Mouse (Mus musculus) CH12.LX (cell line): ENCODE data around the gene Tsc22d2. TPM values are rescaled to one million over a fixed set of nuclear protein-coding genes. Genes with fewer than 3 reads are reported as not detected.

Experiments used
- DNase-seq: peaks from one replicate; pipeline ENCODE4 v3.0.0-alpha.2; 2013; ENCODE audit errors: extremely low read depth
- H3K27ac ChIP-seq: 2 replicates; pipeline ENCODE4 v1.5.1; 2012; ENCODE audit warnings: low read depth, mild to moderate bottlenecking, control low read depth, moderate library complexity; ENCODE audit not compliant: insufficient read depth
- H3K27me3 ChIP-seq: replicated peaks from 2 replicates; pipeline ENCODE3; 2012; ENCODE audit warnings: inconsistent platforms
- H3K36me3 ChIP-seq, 2 experiments: replicated peaks in 1 of 2; 2 replicates each; pipeline versions ENCODE3 to v1.6.1; 2012; ENCODE audit warnings: inconsistent platforms in 1 of 2, low read length in 1 of 2, mild to moderate bottlenecking in 1 of 2, mixed read lengths in 1 of 2, moderate library complexity in 1 of 2; ENCODE audit not compliant: control insufficient read depth in 1 of 2, insufficient read depth in 1 of 2
- H3K4me1 ChIP-seq, 2 experiments: 2 replicates each; pipeline ENCODE4 v1.6.1; 2012; ENCODE audit warnings: inconsistent platforms in 1 of 2, moderate library complexity in 1 of 2; ENCODE audit not compliant: insufficient read depth in 2 of 2, control insufficient read depth in 1 of 2
- H3K4me2 ChIP-seq: 2 replicates; pipeline ENCODE4 v1.6.1; 2012; ENCODE audit warnings: low read depth, mild to moderate bottlenecking, control low read depth; ENCODE audit not compliant: poor library complexity, insufficient read depth, severe bottlenecking
- H3K4me3 ChIP-seq, 3 experiments: fragments of 150-350 bp in 1 of 3; sonication (generic) in 1 of 3; replicated peaks in 1 of 3; 2 replicates each; pipeline versions ENCODE3 to v1.5.1; 2011 to 2012; ENCODE audit warnings: low read depth in 2 of 3, low read length in 2 of 3, mild to moderate bottlenecking in 2 of 3, moderate library complexity in 2 of 3, control low read depth in 1 of 3, improper control_type of control experiment in 1 of 3, inconsistent platforms in 1 of 3, mixed read lengths in 1 of 3; ENCODE audit not compliant: poor library complexity in 1 of 3
- H3K79me2 ChIP-seq: replicated peaks from 2 replicates; pipeline ENCODE4 v1.6.1; 2012; ENCODE audit warnings: mild to moderate bottlenecking, moderate library complexity; ENCODE audit not compliant: control insufficient read depth, poor library complexity, insufficient read depth, severe bottlenecking; ENCODE audit errors: extremely low read depth
- H3K9ac ChIP-seq: 2 replicates; pipeline ENCODE4 v1.6.1; 2012; ENCODE audit warnings: low read depth, mild to moderate bottlenecking, control low read depth, moderate library complexity; ENCODE audit not compliant: insufficient read depth
- H3K9me3 ChIP-seq: replicated peaks from 2 replicates; pipeline ENCODE3; 2012; ENCODE audit warnings: low read length, inconsistent platforms, mixed read lengths
- CHD1 ChIP-seq: IDR thresholded peaks from 2 replicates; pipeline ENCODE4 v1.6.1; 2012; ENCODE audit warnings: low read depth, low read length, improper control_type of control experiment, inconsistent platforms
- CHD2 ChIP-seq: IDR thresholded peaks from 2 replicates; pipeline ENCODE4 v1.6.1; 2011; ENCODE audit warnings: low read length, improper control_type of control experiment
- CTCF ChIP-seq, 2 experiments: IDR thresholded peaks in 1 of 2; conservative IDR thresholded peaks in 1 of 2; 2 replicates each; pipeline ENCODE4 v1.5.1; 2011 to 2012; ENCODE audit warnings: low read depth in 2 of 2, low read length in 2 of 2, improper control_type of control experiment in 1 of 2, inconsistent platforms in 1 of 2, mild to moderate bottlenecking in 1 of 2, moderate library complexity in 1 of 2
- E2F4 ChIP-seq: IDR thresholded peaks from 2 replicates; pipeline ENCODE4 v1.6.1; 2011; ENCODE audit warnings: low read depth, low read length, improper control_type of control experiment; ENCODE audit not compliant: insufficient replicate concordance
- EP300 ChIP-seq: IDR thresholded peaks from 2 replicates; pipeline ENCODE4 v1.6.1; 2011; ENCODE audit warnings: low read length, improper control_type of control experiment
- ETS1 ChIP-seq: conservative IDR thresholded peaks from 2 replicates; pipeline ENCODE4 v1.6.1; 2012; ENCODE audit warnings: low read depth, mild to moderate bottlenecking, inconsistent platforms, low read length, improper control_type of control experiment, moderate library complexity
- JUN ChIP-seq: IDR thresholded peaks from 2 replicates; pipeline ENCODE4 v1.6.1; 2011; ENCODE audit warnings: low read depth, mild to moderate bottlenecking, low read length, improper control_type of control experiment, moderate library complexity; ENCODE audit not compliant: insufficient read depth
- JUND ChIP-seq: conservative IDR thresholded peaks from 2 replicates; pipeline ENCODE4 v1.6.1; 2011; ENCODE audit warnings: low read depth, low read length, improper control_type of control experiment
- KAT2A ChIP-seq: IDR thresholded peaks from 2 replicates; pipeline ENCODE4 v1.6.1; 2012; ENCODE audit warnings: low read length, improper control_type of control experiment, inconsistent platforms; ENCODE audit not compliant: insufficient replicate concordance
- MAZ ChIP-seq: IDR thresholded peaks from 2 replicates; pipeline ENCODE4 v1.6.1; 2012; ENCODE audit warnings: low read depth, mild to moderate bottlenecking, inconsistent platforms, low read length, improper control_type of control experiment, moderate library complexity
- MEF2A ChIP-seq: IDR thresholded peaks from 2 replicates; pipeline ENCODE4 v1.6.1; 2014; ENCODE audit warnings: low read depth, mild to moderate bottlenecking, inconsistent platforms, low read length, improper control_type of control experiment, borderline replicate concordance
- MYC ChIP-seq: IDR thresholded peaks from 2 replicates; pipeline ENCODE4 v1.6.1; 2011; ENCODE audit warnings: low read depth, mild to moderate bottlenecking, improper control_type of control experiment, low read length
- PAX5 ChIP-seq: IDR thresholded peaks from 2 replicates; pipeline ENCODE4 v1.6.1; 2012; ENCODE audit warnings: low read length, inconsistent platforms, mixed read lengths
- POLR2A ChIP-seq: IDR thresholded peaks from 2 replicates; pipeline ENCODE4 v1.6.1; 2011; ENCODE audit warnings: low read depth, mild to moderate bottlenecking, improper control_type of control experiment, low read length
- RAD21 ChIP-seq: IDR thresholded peaks from 2 replicates; pipeline ENCODE4 v1.6.1; 2011; ENCODE audit warnings: low read depth, mild to moderate bottlenecking, low read length, improper control_type of control experiment, moderate library complexity
- SIN3A ChIP-seq: IDR thresholded peaks from 2 replicates; pipeline ENCODE4 v1.6.1; 2012; ENCODE audit warnings: low read length, improper control_type of control experiment, inconsistent platforms
- SMC3 ChIP-seq: IDR thresholded peaks from 2 replicates; pipeline ENCODE4 v1.6.1; 2011; ENCODE audit warnings: low read depth, low read length, improper control_type of control experiment
- TBP ChIP-seq: conservative IDR thresholded peaks from 2 replicates; pipeline ENCODE4 v1.6.1; 2011; ENCODE audit warnings: low read depth, low read length, improper control_type of control experiment
- UBTF ChIP-seq: IDR thresholded peaks from 2 replicates; pipeline ENCODE4 v1.6.1; 2012; ENCODE audit warnings: low read depth, mild to moderate bottlenecking, inconsistent platforms, low read length, improper control_type of control experiment, moderate library complexity
- USF2 ChIP-seq: conservative IDR thresholded peaks from 2 replicates; pipeline ENCODE4 v1.6.1; 2011; ENCODE audit warnings: low read depth, low read length, improper control_type of control experiment
- ZC3H11A ChIP-seq: IDR thresholded peaks from 2 replicates; pipeline ENCODE4 v1.6.1; 2012; ENCODE audit warnings: low read depth, mild to moderate bottlenecking, inconsistent platforms, low read length, improper control_type of control experiment
- ZKSCAN1 ChIP-seq: IDR thresholded peaks from 2 replicates; pipeline ENCODE4 v1.6.1; 2012; ENCODE audit warnings: low read depth, inconsistent platforms, low read length, improper control_type of control experiment, borderline replicate concordance
- ZNF384 ChIP-seq: IDR thresholded peaks from 2 replicates; pipeline ENCODE4 v1.6.1; 2012; ENCODE audit warnings: low read depth, low read length, improper control_type of control experiment, inconsistent platforms
- dilution Hi-C: fragments of 300-500 bp; cut with MboI; formaldehyde crosslinking; loops from 2 replicates; pipeline ENCODE4 v1.14.3; 2020; ENCODE audit warnings: low sequenced_read_pairs; ENCODE audit not compliant: extremely low pct_unique_long_range_greater_than_20kb, extremely low pct_ligation_motif_present
- in situ Hi-C: fragments of 300-500 bp; cut with MboI; formaldehyde crosslinking; loops from 3 replicates; pipeline ENCODE4 v1.14.3; 2019; ENCODE audit warnings: low sequenced_read_pairs, low pct_ligation_motif_present, low pct_unique_long_range_greater_than_20kb, mixed read lengths
- polyA plus RNA-seq: library from polyadenylated mRNA; unstranded; fragments of >175 nt; gene quantifications from 2 replicates; pipeline ENCODE4 v1.2.1, GENCODE M21; 2012; ENCODE audit warnings: low read depth; ENCODE audit not compliant: insufficient read length
- total RNA-seq, 2 experiments: library from RNA; depleted of rRNA; stranded (reverse); fragments of 300-350 nt in 1 of 2; fragments of >200 nt in 1 of 2; gene quantifications; 2 replicates each; pipeline ENCODE4 v1.2.3; 2012 to 2014

Tsc22d2 gene
- total and polyA plus RNA-seq, 3 experiments = 9.0 to 17.4 (median 12.9) TPM

DNA sequence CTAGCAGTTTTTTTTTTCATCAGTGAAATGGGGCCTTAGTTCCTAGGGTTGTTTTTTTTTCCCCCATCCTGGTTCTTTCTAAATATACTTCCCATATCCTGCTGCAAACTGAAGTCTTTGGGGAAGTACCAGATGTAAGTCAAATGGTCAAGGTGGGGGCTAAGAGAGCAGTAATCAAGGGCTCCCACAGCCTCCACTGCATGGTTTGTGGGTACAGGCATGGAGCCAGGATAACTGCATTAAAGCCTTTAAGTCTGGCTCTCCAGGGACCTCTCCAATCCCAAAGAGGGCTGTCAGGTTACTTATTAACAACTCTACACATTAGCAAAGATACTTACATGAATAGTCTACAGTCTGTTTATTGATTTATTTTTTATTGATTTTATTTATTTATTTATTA lies 2.8 kb upstream of the Tsc22d2 start:
- Histone ChIP-seq H3K27me3 (no peaks in the 10 kb centered on the region), H3K9me3 (no peaks in the 10 kb centered on the region), H3K9ac (no peak overlapping the region), H3K4me3 (no peak overlapping the region), H3K4me1 (peaks cover 0 to 4% of the 10 kb centered on the region in 2 experiments; a peak in 1 of 4 replicates), H3K36me3 (peaks cover 0 to 1% of the 10 kb centered on the region in 2 experiments), H3K4me2 (no peak overlapping the region), H3K27ac (no peak overlapping the region), H3K79me2 (peaks cover 18% of the 10 kb centered on the region)
- no peak for DNase-seq
- in situ Hi-C loops = loop anchor here (25.0 kb wide), 1 partner anchor 276 kb away; the partner anchor contains the start of gene Siah2
- dilution Hi-C loops = no loop called here
- no peak for TF ChIP-seq EP300
- TF ChIP-seq KAT2A = no peak
- TF ChIP-seq ZC3H11A = no peak
- TF ChIP-seq JUN = no peak
- TF ChIP-seq ZNF384 = no peak
- TF ChIP-seq ETS1 = no peak
- TF ChIP-seq TBP = no peak
- TF ChIP-seq UBTF = no peak
- no peak for TF ChIP-seq CHD2
- no peak for TF ChIP-seq MAZ
- no peak for TF ChIP-seq RAD21
- no peak for TF ChIP-seq CTCF (conservative IDR thresholded peaks at IDR 0.05 in 1 of 2, IDR thresholded peaks at IDR 0.05 in 1 of 2; ENCODE audit: low read depth in 2 of 2, low read length in 2 of 2)
- TF ChIP-seq MEF2A = no peak

- H3K4me3 ChIP-seq = peak overlapping the region; percentile 59 to 96 (median 78)
- H3K4me1 ChIP-seq = peaks cover 0 to 4% of the 10 kb centered on the region in 2 experiments; a peak in 1 of 4 replicates
- DNase-seq = peak; percentile 23
- peaks cover 34% of the 10 kb centered on the region for H3K79me2 ChIP-seq
- H3K27me3 ChIP-seq = no peaks in the 10 kb centered on the region
- H3K36me3 ChIP-seq = peaks cover 0 to 9% of the 10 kb centered on the region in 2 experiments
- H3K9me3 ChIP-seq = no peaks in the 10 kb centered on the region
- no peak overlapping the region; the same call in 1 of the 2 replicates for H3K27ac ChIP-seq
- dilution Hi-C loops (no loop called here), in situ Hi-C loops (loop anchor here (25.0 kb wide), 1 partner anchor 274 kb away; the partner anchor contains the start of gene Siah2)
- no peak for TF ChIP-seq UBTF
- TF ChIP-seq PAX5 = no peak
- no peak for TF ChIP-seq TBP
- TF ChIP-seq CTCF (conservative IDR thresholded peaks at IDR 0.05 in 1 of 2, IDR thresholded peaks at IDR 0.05 in 1 of 2; ENCODE audit: low read depth in 2 of 2, low read length in 2 of 2) = no peak
- no peak for TF ChIP-seq MYC
- TF ChIP-seq SIN3A = no peak; the same call in 1 of the 2 replicates
- no peak for TF ChIP-seq SMC3
- no peak for TF ChIP-seq E2F4
- no peak for TF ChIP-seq JUND
- no peak for TF ChIP-seq CHD1
- TF ChIP-seq ZKSCAN1 = no peak
- no peak for TF ChIP-seq USF2
- TF ChIP-seq POLR2A = no peak
- peak overlapping the region; percentile 44; the same call in 1 of the 2 replicates for H3K4me2 ChIP-seq
- peak overlapping the region; percentile 77 for H3K9ac ChIP-seq
Observed at GRCm38 (mm10) chr3:58413671-58414070, 844 bp upstream of the Tsc22d2 start.
